Mouse (Mus musculus): ENCODE results near the gene Tead2. TPM values are rescaled to one million over a fixed set of nuclear protein-coding genes. Genes with fewer than 3 reads are reported as not detected.
A peak's percentile ranks its signal among the peaks of the same experiment; 100 is the strongest.

Gene Tead2
- polyA plus RNA-seq, 1 experiment from 2014 or later = 28.9 TPM

DNA sequence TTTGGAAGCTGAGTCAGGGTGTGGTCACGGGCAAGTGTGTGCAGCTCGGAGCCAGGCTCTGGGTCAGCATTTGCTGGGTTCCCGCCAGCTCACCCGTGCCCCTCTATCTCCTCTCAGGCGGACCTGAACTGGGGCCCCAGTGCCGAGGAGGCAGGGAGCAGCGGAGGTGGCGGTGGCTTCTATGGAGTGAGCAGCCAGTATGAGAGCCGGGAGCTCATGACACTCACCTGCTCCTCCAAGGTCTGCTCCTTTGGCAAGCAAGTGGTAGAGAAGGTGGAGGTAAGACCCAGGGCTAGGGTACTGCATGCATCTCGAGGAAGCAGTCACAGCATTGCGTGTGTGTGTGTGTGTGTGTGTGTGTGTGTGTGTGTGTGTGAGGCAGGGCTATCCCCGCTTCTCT is 15.6 kb downstream of the Tead2 start:
- no peak overlapping the region for H3K4me3 ChIP-seq (replicated peaks)
- no peak overlapping the region for H3K9ac ChIP-seq (replicated peaks)
- no peaks in the 10 kb centered on the region for H3K9me3 ChIP-seq (replicated peaks)
- WGBS = 93% methylated on average over 12 of the region's 12 CpGs
- peaks cover 21% of the 10 kb centered on the region for H3K4me1 ChIP-seq
- H3K36me3 ChIP-seq = no peaks in the 10 kb centered on the region
- H3K4me2 ChIP-seq = no peak overlapping the region
- no peak overlapping the region for H3K27ac ChIP-seq (replicated peaks)
- peaks cover 19% of the 10 kb centered on the region for H3K27me3 ChIP-seq (replicated peaks)
- no peak for ATAC-seq (ENCODE audit: low FRiP score)

GRCm38 (mm10) chr7:45231941-45232340 is 16.4 kb downstream of the Tead2 start:
- Histone ChIP-seq H3K4me1 (peaks cover 21% of the 10 kb centered on the region), H3K27me3 (replicated peaks) (peaks cover 23% of the 10 kb centered on the region), H3K9me3 (replicated peaks) (no peaks in the 10 kb centered on the region), H3K4me2 (no peak overlapping the region), H3K27ac (replicated peaks) (no peak overlapping the region), H3K9ac (replicated peaks) (no peak overlapping the region), H3K36me3 (no peaks in the 10 kb centered on the region), H3K4me3 (replicated peaks) (no peak overlapping the region)
- ATAC-seq (ENCODE audit: low FRiP score) = no peak
- WGBS = 90% methylated on average over 11 of the region's 11 CpGs

GRCm38 (mm10) chr7:45232716-45233465 is 17.3 kb downstream of the Tead2 start:
- WGBS = 76% methylated on average over 13 of the region's 13 CpGs
- Histone ChIP-seq H3K4me2 (no peak overlapping the region), H3K27me3 (replicated peaks) (peaks cover 25% of the 10 kb centered on the region), H3K4me3 (replicated peaks) (no peak overlapping the region), H3K4me1 (peaks cover 21% of the 10 kb centered on the region), H3K27ac (replicated peaks) (no peak overlapping the region), H3K9me3 (replicated peaks) (no peaks in the 10 kb centered on the region), H3K36me3 (no peaks in the 10 kb centered on the region), H3K9ac (replicated peaks) (no peak overlapping the region)
- no peak for ATAC-seq (ENCODE audit: low FRiP score)

DNA sequence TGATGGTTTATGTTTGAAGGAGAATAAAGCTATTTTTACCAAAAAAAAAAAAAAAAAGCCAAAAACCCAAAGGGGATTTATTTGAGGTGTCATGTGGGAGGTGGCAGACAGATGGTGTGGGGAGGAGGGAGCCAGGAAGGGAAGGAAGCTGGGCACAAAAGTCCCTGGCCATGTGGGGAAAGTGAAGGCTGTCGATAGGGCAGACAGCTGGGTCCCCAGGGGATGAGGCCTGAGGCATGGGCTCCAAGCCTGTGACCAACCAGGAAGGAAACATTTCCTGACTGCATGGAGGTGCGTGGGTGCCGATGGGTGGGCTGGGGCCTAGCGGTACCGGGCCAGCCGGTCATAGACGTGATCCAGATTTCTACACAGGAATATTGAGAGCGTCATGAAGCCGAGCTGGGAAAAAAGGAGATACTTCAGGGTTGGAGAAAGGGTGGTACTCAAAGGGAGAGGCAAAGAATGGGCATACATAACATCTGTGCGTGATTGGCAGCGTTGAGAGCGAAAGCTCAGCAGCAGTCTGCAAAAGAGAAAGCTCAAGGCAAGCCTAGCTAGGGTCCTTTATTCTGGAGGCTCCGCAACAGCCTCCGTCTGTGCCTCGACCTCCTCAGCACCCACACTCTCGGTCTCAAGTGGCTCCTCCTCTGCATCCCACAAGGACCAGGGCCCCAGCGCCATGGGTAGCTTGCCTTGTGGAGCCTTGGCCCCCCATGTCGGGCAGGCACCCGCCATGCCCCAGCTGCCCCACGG is 18.2 kb downstream of the Tead2 start:
- no peaks in the 10 kb centered on the region for H3K9me3 ChIP-seq (replicated peaks)
- H3K4me1 ChIP-seq = peaks cover 21% of the 10 kb centered on the region
- H3K4me3 ChIP-seq (replicated peaks) = no peak overlapping the region
- no peaks in the 10 kb centered on the region for H3K36me3 ChIP-seq
- H3K27me3 ChIP-seq (replicated peaks) = peaks cover 32% of the 10 kb centered on the region
- H3K27ac ChIP-seq (replicated peaks) = no peak overlapping the region
- 27% methylated on average over 20 of the region's 20 CpGs for WGBS
- ATAC-seq (ENCODE audit: low FRiP score) = no peak
- peak overlapping the region; percentile 22; the same call in 1 of the 2 replicates for H3K4me2 ChIP-seq
- H3K9ac ChIP-seq (replicated peaks) = 0 out of 2 replicates have a peak overlapping the region, but pooled peaks have one; percentile 3

DNA sequence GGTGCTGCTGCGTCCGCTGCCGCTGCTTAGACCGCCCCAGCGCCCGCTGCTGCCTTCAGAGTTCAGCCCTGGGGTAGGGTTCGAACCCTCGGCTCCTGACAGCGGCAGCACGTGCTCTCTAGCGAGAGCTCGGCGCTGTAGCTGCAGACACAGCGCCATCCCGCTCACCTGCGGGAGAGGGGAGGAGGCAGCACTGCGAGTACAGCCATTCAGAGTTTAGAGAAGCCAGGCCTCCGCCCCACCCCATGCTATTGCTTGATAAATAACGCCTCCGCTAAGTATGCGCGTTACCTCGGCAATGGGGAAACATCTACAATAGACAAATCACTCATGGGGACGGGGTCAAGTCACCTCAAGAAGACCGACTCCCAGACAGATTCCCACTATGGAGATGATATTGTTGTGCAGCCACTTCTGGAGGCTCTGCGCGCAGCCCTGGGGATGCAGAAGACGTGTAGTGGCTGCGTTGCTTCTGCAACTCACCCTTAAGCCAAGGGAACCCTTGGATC is 18.8 kb downstream of the Tead2 start:
- ATAC-seq (ENCODE audit: low FRiP score) = no peak
- WGBS = 8% methylated on average over 29 of the region's 29 CpGs
- Histone ChIP-seq H3K9ac (replicated peaks) (0 out of 2 replicates have a peak overlapping the region, but pooled peaks have one; percentile 3), H3K27me3 (replicated peaks) (peaks cover 38% of the 10 kb centered on the region), H3K4me1 (peaks cover 21% of the 10 kb centered on the region), H3K9me3 (replicated peaks) (no peaks in the 10 kb centered on the region), H3K27ac (replicated peaks) (no peak overlapping the region), H3K4me3 (replicated peaks) (no peak overlapping the region), H3K4me2 (peak overlapping the region; percentile 42), H3K36me3 (no peaks in the 10 kb centered on the region)

GRCm38 (mm10) chr7:45234922-45235571 is 19.5 kb downstream of the Tead2 start:
- peak overlapping the region; percentile 42 for H3K4me2 ChIP-seq
- ATAC-seq (ENCODE audit: low FRiP score) = peak; percentile 43; the same call in 1 of the 2 replicates
- H3K27me3 ChIP-seq (replicated peaks) = peaks cover 41% of the 10 kb centered on the region
- no peaks in the 10 kb centered on the region for H3K36me3 ChIP-seq
- H3K4me3 ChIP-seq (replicated peaks) = peak overlapping the region; percentile 5; the same call in 1 of the 2 replicates
- H3K4me1 ChIP-seq = peaks cover 21% of the 10 kb centered on the region
- H3K9ac ChIP-seq (replicated peaks) = no peak overlapping the region
- 12% methylated on average over 21 of the region's 21 CpGs for WGBS
- H3K9me3 ChIP-seq (replicated peaks) = no peaks in the 10 kb centered on the region
- H3K27ac ChIP-seq (replicated peaks) = no peak overlapping the region

DNA sequence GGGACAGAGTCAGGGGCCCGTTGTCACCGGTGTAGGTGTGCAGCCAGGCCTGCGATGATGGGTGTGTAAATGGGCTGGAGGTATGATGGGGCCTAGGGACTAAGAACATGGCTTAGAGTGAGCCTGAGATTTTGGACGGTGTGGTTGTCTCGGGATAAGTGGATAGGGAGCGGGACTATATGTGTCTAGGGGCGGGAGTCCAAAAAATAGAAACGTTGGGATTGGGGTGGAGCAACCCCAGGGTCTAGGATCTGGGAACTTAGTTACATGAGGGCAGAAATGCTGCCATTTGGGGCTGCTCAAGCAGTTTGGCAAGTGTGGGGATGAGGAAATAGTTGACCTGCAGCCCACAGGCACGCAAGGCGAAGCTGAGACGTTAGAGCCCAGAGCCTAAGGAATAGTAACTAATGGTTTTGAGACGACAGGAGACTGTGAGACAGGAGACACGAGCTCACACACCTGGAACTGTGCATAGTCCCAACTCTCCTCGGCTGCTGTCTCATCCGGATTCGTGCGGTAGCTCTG is 20.2 kb downstream of the Tead2 start:
- Histone ChIP-seq H3K9me3 (replicated peaks) (no peaks in the 10 kb centered on the region), H3K27ac (replicated peaks) (no peak overlapping the region), H3K4me3 (replicated peaks) (peak overlapping the region; percentile 5; the same call in 1 of the 2 replicates), H3K36me3 (no peaks in the 10 kb centered on the region), H3K4me1 (peaks cover 24% of the 10 kb centered on the region), H3K9ac (replicated peaks) (no peak overlapping the region), H3K4me2 (peak overlapping the region; percentile 42), H3K27me3 (replicated peaks) (peaks cover 42% of the 10 kb centered on the region)
- ATAC-seq (ENCODE audit: low FRiP score) = 0 out of 2 replicates have a peak, but pooled peaks have one; percentile 6
- WGBS = 38% methylated on average over 17 of the region's 17 CpGs

GRCm38 (mm10) chr7:45237747-45238699 is 22.5 kb downstream of the Tead2 start:
- Histone ChIP-seq H3K9me3 (replicated peaks) (no peaks in the 10 kb centered on the region), H3K4me1 (peaks cover 29% of the 10 kb centered on the region), H3K27ac (replicated peaks) (no peak overlapping the region), H3K4me3 (replicated peaks) (no peak overlapping the region), H3K4me2 (no peak overlapping the region), H3K9ac (replicated peaks) (no peak overlapping the region), H3K36me3 (no peaks in the 10 kb centered on the region), H3K27me3 (replicated peaks) (peaks cover 42% of the 10 kb centered on the region)
- ATAC-seq (ENCODE audit: low FRiP score) = no peak
- WGBS = 77% methylated on average over 17 of the region's 17 CpGs

DNA sequence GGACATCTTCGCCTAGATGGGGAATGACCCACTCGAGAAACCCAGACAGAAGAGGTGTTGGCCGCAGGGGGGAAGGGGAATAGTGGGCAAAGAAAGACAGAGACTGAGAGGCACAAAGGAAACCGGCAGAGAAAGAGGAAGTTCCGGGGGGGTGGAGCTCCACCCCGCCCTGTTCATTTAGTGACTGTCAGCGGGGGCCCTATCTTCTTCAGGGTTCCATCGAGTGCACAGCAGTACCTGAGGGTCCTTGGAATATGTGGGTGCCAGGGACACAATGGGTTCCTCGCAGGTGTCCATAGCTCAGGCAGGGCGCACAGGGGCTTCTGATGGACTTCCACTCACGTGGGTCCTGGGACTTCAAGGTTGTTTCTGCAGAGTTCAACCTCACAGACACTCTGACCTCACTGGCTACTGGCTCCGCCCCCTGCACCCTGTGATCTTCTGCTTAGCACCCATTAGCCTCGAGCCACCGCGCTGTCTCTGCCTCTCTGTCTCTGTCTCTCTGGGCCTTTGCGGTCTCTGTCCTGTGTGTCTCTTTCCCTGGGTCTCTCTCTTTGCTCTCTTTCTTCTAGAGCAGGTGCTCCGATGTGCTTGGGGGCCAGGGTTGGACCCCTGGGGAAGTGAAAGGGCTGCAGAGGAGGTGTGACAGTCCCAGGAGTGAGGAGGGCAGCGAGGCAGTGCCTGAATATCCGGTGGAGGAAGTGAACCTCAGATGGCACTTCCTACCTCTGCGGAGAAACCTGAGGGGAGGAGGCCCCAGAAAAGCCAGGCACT is 23.4 kb downstream of the Tead2 start, which contains the start of gene Cd37:
Gene Cd37, minus strand, starts transcription at position 393 of the 774 bp plus-strand sequence.
- WGBS = 37% methylated on average over 20 of the region's 20 CpGs
- peaks cover 25% of the 10 kb centered on the region for H3K4me1 ChIP-seq
- peaks cover 42% of the 10 kb centered on the region for H3K27me3 ChIP-seq (replicated peaks)

DNA sequence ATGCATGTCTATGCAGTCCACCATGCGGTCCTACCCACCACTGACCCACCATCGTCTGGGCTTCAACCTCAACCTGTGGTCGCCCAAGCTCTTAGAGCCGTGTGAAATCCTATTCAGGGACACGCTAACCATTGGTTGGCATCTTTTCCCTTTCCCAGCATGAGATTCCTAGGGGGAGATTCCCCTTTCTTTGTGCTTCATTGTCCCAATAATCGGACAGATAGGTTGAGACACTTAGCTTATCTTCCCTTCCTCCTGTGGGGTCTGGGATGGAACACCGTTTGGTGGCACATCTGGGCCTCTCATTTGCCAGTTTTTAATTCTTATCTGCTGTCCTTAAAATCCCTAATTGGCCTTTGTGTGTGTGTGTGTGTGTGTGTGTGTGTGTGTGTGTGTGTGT is 24.6 kb downstream of the Tead2 start:
- ATAC-seq (ENCODE audit: low FRiP score) = no peak
- H3K9ac ChIP-seq (replicated peaks) = no peak overlapping the region
- H3K9me3 ChIP-seq (replicated peaks) = no peaks in the 10 kb centered on the region
- peak overlapping the region; percentile 74; the same call in 1 of the 2 replicates for H3K4me2 ChIP-seq
- 75% methylated on average over 7 of the region's 7 CpGs for WGBS
- peaks cover 34% of the 10 kb centered on the region for H3K27me3 ChIP-seq (replicated peaks)
- no peak overlapping the region for H3K4me3 ChIP-seq (replicated peaks)
- H3K27ac ChIP-seq (replicated peaks) = no peak overlapping the region
- H3K36me3 ChIP-seq = no peaks in the 10 kb centered on the region
- H3K4me1 ChIP-seq = peaks cover 13% of the 10 kb centered on the region

More for the DNA sequence above, 23.4 kb downstream of the Tead2 start, which contains the start of gene Cd37:
- no peak within 1 kb of the TSS for H3K4me2 ChIP-seq
- ATAC-seq (ENCODE audit: low FRiP score) = no peak
- H3K9me3 ChIP-seq (replicated peaks) = no peaks in the 10 kb centered on the region
- H3K36me3 ChIP-seq = no peaks in the 10 kb centered on the region
- no peak within 1 kb of the TSS for H3K9ac ChIP-seq (replicated peaks)
- no peak within 1 kb of the TSS for H3K27ac ChIP-seq (replicated peaks)
- no peak within 1 kb of the TSS for H3K4me3 ChIP-seq (replicated peaks)

All from neural tube, embryonic 15.5 days (tissue).